Mouse (Mus musculus): Measurements from ENCODE around the gene Wnt6. TPM values are rescaled to one million over a fixed set of nuclear protein-coding genes. Genes with fewer than 3 reads are reported as not detected.

The Wnt6 gene
- polyA plus RNA-seq, 2 experiments, result 39.9 to 51.8 TPM

DNA sequence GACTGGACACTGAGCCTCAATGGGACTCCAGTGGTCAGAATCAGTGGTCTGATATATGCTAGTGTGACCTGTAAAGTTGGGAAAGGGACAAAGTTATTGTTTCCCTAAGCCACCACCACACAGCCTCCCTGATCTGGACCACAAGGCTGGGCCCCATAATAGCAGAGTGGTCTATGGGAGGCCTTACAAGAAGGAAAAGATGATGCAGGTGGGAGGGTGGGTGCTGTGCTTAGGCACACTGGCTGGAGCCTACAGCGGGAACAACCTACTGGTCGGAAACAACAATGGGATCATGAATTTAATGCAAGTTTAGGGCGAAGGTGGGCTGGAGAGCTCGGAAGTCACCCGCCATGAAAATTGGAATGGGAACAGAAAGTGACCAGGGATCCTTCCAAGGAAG lies 34.2 kb downstream of the Wnt6 start:
- Histone ChIP-seq H3K9me3 (ENCODE audit: control insufficient read depth, low read length) (no peaks in the 10 kb centered on the region), H3K9ac (ENCODE audit: low read depth, low read length, severe bottlenecking) (no peak overlapping the region), H3K4me2 (replicated peaks; ENCODE audit: low read depth, low read length, severe bottlenecking) (peak overlapping the region; percentile 53; the same call in 1 of the 2 replicates), H3K27ac (replicated peaks; ENCODE audit: low read depth, low read length) (no peak overlapping the region), H3K27me3 (ENCODE audit: control insufficient read depth, insufficient read depth, low read length) (peaks cover 70% of the 10 kb centered on the region), H3K4me3 (replicated peaks; ENCODE audit: low read length) (0 out of 2 replicates have a peak overlapping the region, but pooled peaks have one; percentile 25), H3K36me3 (ENCODE audit: control insufficient read depth, insufficient read depth, low read length) (no peaks in the 10 kb centered on the region), H3K4me1 (ENCODE audit: control insufficient read depth, insufficient read depth, low read length) (peaks cover 34% of the 10 kb centered on the region)
- no peak for TF ChIP-seq POLR2A (IDR thresholded peaks at IDR 0.05; ENCODE audit: borderline replicate concordance, extremely low read depth, insufficient read depth, insufficient read length)
- WGBS, result 12% methylated on average over 5 of the region's 5 CpGs
- ATAC-seq (ENCODE audit: low FRiP score, low read depth) (no peak), DNase-seq (ENCODE audit: low spot score) (no peak)

- Histone ChIP-seq H3K4me1 (ENCODE audit: control insufficient read depth, insufficient read depth, low read length) (peaks cover 33% of the 10 kb centered on the region), H3K9me3 (ENCODE audit: control insufficient read depth, low read length) (no peaks in the 10 kb centered on the region), H3K27ac (replicated peaks; ENCODE audit: low read depth, low read length) (no peak overlapping the region), H3K27me3 (ENCODE audit: control insufficient read depth, insufficient read depth, low read length) (peaks cover 63% of the 10 kb centered on the region), H3K36me3 (ENCODE audit: control insufficient read depth, insufficient read depth, low read length) (no peaks in the 10 kb centered on the region), H3K9ac (ENCODE audit: low read depth, low read length, severe bottlenecking) (0 out of 2 replicates have a peak overlapping the region, but pooled peaks have one; percentile 21), H3K4me3 (replicated peaks; ENCODE audit: low read length) (peak overlapping the region; percentile 25), H3K4me2 (replicated peaks; ENCODE audit: low read depth, low read length, severe bottlenecking) (peak overlapping the region; percentile 53)
- 1% methylated on average over 31 of the region's 38 CpGs for WGBS
- DNase-seq (ENCODE audit: low spot score), result peak; percentile 56
- ATAC-seq (ENCODE audit: low FRiP score, low read depth), result 0 out of 2 replicates have a peak, but pooled peaks have one; percentile 7
- TF ChIP-seq POLR2A (IDR thresholded peaks at IDR 0.05; ENCODE audit: borderline replicate concordance, extremely low read depth, insufficient read depth, insufficient read length), result no peak
Observed at GRCm38 (mm10) chr1:74806360-74807311, 34.9 kb downstream of the Wnt6 start.

GRCm38 (mm10) chr1:74807551-74808071 lies 35.9 kb downstream of the Wnt6 start:
- H3K9me3 ChIP-seq (ENCODE audit: control insufficient read depth, low read length), result no peaks in the 10 kb centered on the region
- DNase-seq (ENCODE audit: low spot score), result no peak
- ATAC-seq (ENCODE audit: low FRiP score, low read depth), result peak; percentile 20
- 6% methylated on average over 23 of the region's 23 CpGs for WGBS
- no peaks in the 10 kb centered on the region for H3K36me3 ChIP-seq (ENCODE audit: control insufficient read depth, insufficient read depth, low read length)
- H3K4me1 ChIP-seq (ENCODE audit: control insufficient read depth, insufficient read depth, low read length), result peaks cover 33% of the 10 kb centered on the region
- peak overlapping the region; percentile 53 for H3K4me2 ChIP-seq (replicated peaks; ENCODE audit: low read depth, low read length, severe bottlenecking)
- TF ChIP-seq POLR2A (IDR thresholded peaks at IDR 0.05; ENCODE audit: borderline replicate concordance, extremely low read depth, insufficient read depth, insufficient read length), result no peak
- peaks cover 53% of the 10 kb centered on the region for H3K27me3 ChIP-seq (ENCODE audit: control insufficient read depth, insufficient read depth, low read length)
- peak overlapping the region; percentile 25; the same call in 1 of the 2 replicates for H3K9ac ChIP-seq (ENCODE audit: low read depth, low read length, severe bottlenecking)
- H3K4me3 ChIP-seq (replicated peaks; ENCODE audit: low read length), result peak overlapping the region; percentile 25
- no peak overlapping the region for H3K27ac ChIP-seq (replicated peaks; ENCODE audit: low read depth, low read length)

GRCm38 (mm10) chr1:74808078-74808477 lies 36.4 kb downstream of the Wnt6 start:
- H3K27ac ChIP-seq (replicated peaks; ENCODE audit: low read depth, low read length), result no peak overlapping the region
- peak; percentile 97 for DNase-seq (ENCODE audit: low spot score)
- H3K9me3 ChIP-seq (ENCODE audit: control insufficient read depth, low read length), result no peaks in the 10 kb centered on the region

DNA sequence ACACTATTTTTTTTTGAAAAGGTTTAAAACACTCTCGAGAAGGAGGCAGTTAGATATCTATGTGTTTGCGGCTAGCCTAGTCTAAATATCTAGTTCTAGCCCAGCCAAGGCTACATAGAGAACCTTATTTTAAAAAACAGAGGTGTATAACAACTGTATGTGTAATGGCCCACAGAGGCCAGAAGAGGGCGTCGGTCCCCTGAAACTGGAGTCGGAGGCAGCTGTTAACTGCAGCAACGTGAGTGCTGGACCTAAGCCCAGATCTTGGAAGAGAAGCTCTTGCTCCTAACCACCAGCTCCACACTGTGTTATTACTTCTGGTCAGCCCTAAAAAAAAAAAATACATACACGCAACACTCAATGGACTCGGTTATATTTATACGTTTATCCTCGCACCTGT lies 37.3 kb downstream of the Wnt6 start:
- H3K36me3 ChIP-seq (ENCODE audit: control insufficient read depth, insufficient read depth, low read length), result no peaks in the 10 kb centered on the region
- H3K9ac ChIP-seq (ENCODE audit: low read depth, low read length, severe bottlenecking), result no peak overlapping the region
- no peak for DNase-seq (ENCODE audit: low spot score)
- no peak overlapping the region for H3K4me3 ChIP-seq (replicated peaks; ENCODE audit: low read length)
- no peak overlapping the region for H3K4me2 ChIP-seq (replicated peaks; ENCODE audit: low read depth, low read length, severe bottlenecking)
- H3K27me3 ChIP-seq (ENCODE audit: control insufficient read depth, insufficient read depth, low read length), result peaks cover 40% of the 10 kb centered on the region
- peaks cover 23% of the 10 kb centered on the region for H3K4me1 ChIP-seq (ENCODE audit: control insufficient read depth, insufficient read depth, low read length)
- ATAC-seq (ENCODE audit: low FRiP score, low read depth), result no peak
- H3K9me3 ChIP-seq (ENCODE audit: control insufficient read depth, low read length), result no peaks in the 10 kb centered on the region
- no peak for TF ChIP-seq POLR2A (IDR thresholded peaks at IDR 0.05; ENCODE audit: borderline replicate concordance, extremely low read depth, insufficient read depth, insufficient read length)
- 60% methylated on average over 10 of the region's 10 CpGs for WGBS
- no peak overlapping the region for H3K27ac ChIP-seq (replicated peaks; ENCODE audit: low read depth, low read length)

More at GRCm38 (mm10) chr1:74808078-74808477, 36.4 kb downstream of the Wnt6 start:
- Histone ChIP-seq H3K4me2 (replicated peaks; ENCODE audit: low read depth, low read length, severe bottlenecking) (peak overlapping the region; percentile 53), H3K27me3 (ENCODE audit: control insufficient read depth, insufficient read depth, low read length) (peaks cover 49% of the 10 kb centered on the region), H3K4me1 (ENCODE audit: control insufficient read depth, insufficient read depth, low read length) (peaks cover 28% of the 10 kb centered on the region), H3K36me3 (ENCODE audit: control insufficient read depth, insufficient read depth, low read length) (no peaks in the 10 kb centered on the region), H3K4me3 (replicated peaks; ENCODE audit: low read length) (peak overlapping the region; percentile 25), H3K9ac (ENCODE audit: low read depth, low read length, severe bottlenecking) (0 out of 2 replicates have a peak overlapping the region, but pooled peaks have one; percentile 25)
- no peak for TF ChIP-seq POLR2A (IDR thresholded peaks at IDR 0.05; ENCODE audit: borderline replicate concordance, extremely low read depth, insufficient read depth, insufficient read length)
- ATAC-seq (ENCODE audit: low FRiP score, low read depth), result peak; percentile 91
- under 1% methylated on average over 16 of the region's 16 CpGs for WGBS

All from limb, embryonic 14.5 days (tissue).